Comparison of ENCODE assay signal across 23 mouse cellular contexts in genomic region chr14:36203855-36204254, GRCm38 (mm10).
DNase-seq lines count a peak whose midpoint lies in the region; ATAC-seq and TF ChIP-seq lines count a peak whose summit lies in the region.
"Had no signal": no experiment of that assay in that cellular context is flagged by ENCODE, and none has a peak within 500 bp of the region (broad histone marks: within the 10 kb centered on the region; RNA-seq: fewer than 3 reads in every experiment).

No protein-coding gene starts in this region.

- ATAC-seq in hindbrain, postnatal 0 days, result peak; percentile 93
- no peak for ATAC-seq in hindbrain, embryonic 11.5 days (ENCODE audit: low FRiP score)
- peak; percentile 48; the same call in 1 of the 2 replicates for ATAC-seq in midbrain, embryonic 16.5 days
- ATAC-seq: CD4-positive, CD25-positive, alpha-beta regulatory T cell, adult 4 months; forebrain, embryonic 14.5 days; intestine, postnatal 0 days had no signal

- H3K4me1 ChIP-seq in hindbrain, postnatal 0 days (ENCODE audit: insufficient read depth, low read length), result no peaks in the 10 kb centered on the region
- no peaks in the 10 kb centered on the region for H3K4me1 ChIP-seq in hindbrain, embryonic 11.5 days (replicated peaks; ENCODE audit: control insufficient read depth, insufficient read depth, low read length)
- H3K4me1 ChIP-seq in midbrain, embryonic 16.5 days (ENCODE audit: control insufficient read depth, insufficient read depth, low read length), result no peaks in the 10 kb centered on the region
- H3K4me1 ChIP-seq in midbrain, embryonic 10.5 days, result no peaks in the 10 kb centered on the region
- H3K4me1 ChIP-seq: heart, embryonic 12.5 days; limb, embryonic 12.5 days; liver, embryonic 15.5 days; neural tube, embryonic 13.5 days had no signal

- peak; percentile 23; the same call in 1 of the 2 replicates for TF ChIP-seq CTCF in hindbrain, postnatal 0 days (IDR thresholded peaks at IDR 0.05; ENCODE audit: low read depth)

- DNase-seq in cerebellum, postnatal 10 days, result peak; percentile 8 to 16
- DNase-seq in cerebellum, postnatal 25 days, result no peak
- DNase-seq in hindbrain, postnatal 0 days (ENCODE audit: low spot score), result peak; percentile 61
- no peak for DNase-seq in hindbrain, embryonic 11.5 days (ENCODE audit: low spot score)
- DNase-seq in midbrain, embryonic 10.5 days (ENCODE audit: low spot score), result no peak
- DNase-seq: adrenal gland, postnatal 25 days; cerebellum, adult 8-10 months; gastrocnemius, postnatal 25 days; heart, adult 18-20 months; heart, postnatal 4 days; kidney, adult 9 months; kidney, postnatal 10 days; lung, embryonic 14.5 days; lung, postnatal 14 days; thymus, postnatal 4 days had no signal

- H3K9ac ChIP-seq in hindbrain, postnatal 0 days (replicated peaks; ENCODE audit: low read length), result no peak overlapping the region
- no peak overlapping the region for H3K9ac ChIP-seq in hindbrain, embryonic 11.5 days (ENCODE audit: low read depth, low read length)
- H3K9ac ChIP-seq in midbrain, embryonic 16.5 days (ENCODE audit: low read depth, low read length), result no peak overlapping the region
- H3K9ac ChIP-seq: heart, embryonic 12.5 days; limb, embryonic 12.5 days; liver, embryonic 15.5 days; lung, embryonic 14.5 days; neural tube, embryonic 13.5 days had no signal

- 80% methylated on average over 1 of the region's 1 CpGs for WGBS in hindbrain, postnatal 0 days
- WGBS in hindbrain, embryonic 11.5 days, result 94% methylated on average over 1 of the region's 1 CpGs
- 91% methylated on average over 1 of the region's 1 CpGs for WGBS in midbrain, embryonic 16.5 days
- WGBS in midbrain, embryonic 10.5 days, result 100% methylated on average over 1 of the region's 1 CpGs

- no peak overlapping the region for H3K4me3 ChIP-seq in hindbrain, postnatal 0 days (ENCODE audit: low read length)
- no peak overlapping the region for H3K4me3 ChIP-seq in hindbrain, embryonic 11.5 days (ENCODE audit: low read depth, low read length)
- H3K4me3 ChIP-seq in midbrain, embryonic 16.5 days (ENCODE audit: low read depth, low read length), result no peak overlapping the region
- H3K4me3 ChIP-seq in midbrain, embryonic 10.5 days, result no peak overlapping the region
- H3K4me3 ChIP-seq: heart, embryonic 12.5 days; limb, embryonic 12.5 days; liver, embryonic 15.5 days; neural tube, embryonic 13.5 days had no signal

- no peaks in the 10 kb centered on the region for H3K36me3 ChIP-seq in hindbrain, postnatal 0 days (ENCODE audit: insufficient read depth, low read length)
- H3K36me3 ChIP-seq in hindbrain, embryonic 11.5 days (ENCODE audit: control insufficient read depth, insufficient read depth, low read length), result no peaks in the 10 kb centered on the region
- no peaks in the 10 kb centered on the region for H3K36me3 ChIP-seq in midbrain, embryonic 16.5 days (ENCODE audit: control insufficient read depth, insufficient read depth, low read length)
- no peaks in the 10 kb centered on the region for H3K36me3 ChIP-seq in midbrain, embryonic 10.5 days
- H3K36me3 ChIP-seq: heart, embryonic 12.5 days; limb, embryonic 12.5 days; liver, embryonic 15.5 days; neural tube, embryonic 13.5 days had no signal

- no peaks in the 10 kb centered on the region for H3K27me3 ChIP-seq in hindbrain, postnatal 0 days (ENCODE audit: insufficient read depth, low read length)
- no peaks in the 10 kb centered on the region for H3K27me3 ChIP-seq in hindbrain, embryonic 11.5 days (ENCODE audit: control insufficient read depth, insufficient read depth, low read length)
- H3K27me3 ChIP-seq in midbrain, embryonic 16.5 days (ENCODE audit: control insufficient read depth, insufficient read depth, low read depth, low read length), result no peaks in the 10 kb centered on the region
- no peaks in the 10 kb centered on the region for H3K27me3 ChIP-seq in midbrain, embryonic 10.5 days (ENCODE audit: low read depth, poor library complexity, severe bottlenecking)
- H3K27me3 ChIP-seq: heart, embryonic 12.5 days; limb, embryonic 12.5 days; liver, embryonic 15.5 days; neural tube, embryonic 13.5 days had no signal

- H3K9me3 ChIP-seq in hindbrain, postnatal 0 days (ENCODE audit: low read length), result no peaks in the 10 kb centered on the region
- no peaks in the 10 kb centered on the region for H3K9me3 ChIP-seq in hindbrain, embryonic 11.5 days (ENCODE audit: control insufficient read depth, low read length)
- H3K9me3 ChIP-seq in midbrain, embryonic 16.5 days (replicated peaks; ENCODE audit: control insufficient read depth, low read length, poor library complexity, severe bottlenecking), result no peaks in the 10 kb centered on the region
- H3K9me3 ChIP-seq in midbrain, embryonic 10.5 days (replicated peaks), result no peaks in the 10 kb centered on the region
- H3K9me3 ChIP-seq: heart, embryonic 12.5 days; limb, embryonic 12.5 days; liver, embryonic 15.5 days; neural tube, embryonic 13.5 days had no signal

- no peak overlapping the region for H3K4me2 ChIP-seq in hindbrain, postnatal 0 days (ENCODE audit: low read depth, low read length)
- H3K4me2 ChIP-seq in hindbrain, embryonic 11.5 days (replicated peaks; ENCODE audit: low read depth, low read length), result no peak overlapping the region
- H3K4me2 ChIP-seq in midbrain, embryonic 16.5 days (ENCODE audit: low read length), result no peak overlapping the region
- H3K4me2 ChIP-seq: heart, embryonic 12.5 days; limb, embryonic 12.5 days; liver, embryonic 15.5 days; lung, embryonic 14.5 days; neural tube, embryonic 13.5 days had no signal

- H3K27ac ChIP-seq in hindbrain, postnatal 0 days, result peak overlapping the region; percentile 45; the same call in 1 of the 2 replicates
- no peak overlapping the region for H3K27ac ChIP-seq in hindbrain, embryonic 11.5 days (ENCODE audit: low read depth, low read length)
- no peak overlapping the region for H3K27ac ChIP-seq in midbrain, embryonic 16.5 days (ENCODE audit: low read length)
- no peak overlapping the region for H3K27ac ChIP-seq in midbrain, embryonic 10.5 days (replicated peaks)
- H3K27ac ChIP-seq: limb, embryonic 12.5 days; liver, embryonic 15.5 days; neural tube, embryonic 13.5 days had no signal

Comparison
In these comparisons a context has a peak if more than half of its experiments do, and no peak if none do; other contexts are left out.
1. DNase-seq: peak in cerebellum, postnatal 10 days (2 of 2) and hindbrain, postnatal 0 days (single experiment); none in cerebellum, postnatal 25 days (0 of 2), hindbrain, embryonic 11.5 days (single experiment) and midbrain, embryonic 10.5 days (single experiment).